Mouse (Mus musculus) liver, embryonic 14.5 days (tissue): ENCODE measurements around the gene Fgfbp1.

Source experiments
- CTCF ChIP-seq: IDR thresholded peaks from 2 replicates; pipeline ENCODE4 v1.5.1; 2016; ENCODE audit warnings: antibody characterized with exemption, low read depth, control low read depth
- EP300 ChIP-seq: IDR thresholded peaks from 2 replicates; pipeline ENCODE4 v1.6.1; 2016; ENCODE audit warnings: antibody characterized with exemption, low read depth

DNA sequence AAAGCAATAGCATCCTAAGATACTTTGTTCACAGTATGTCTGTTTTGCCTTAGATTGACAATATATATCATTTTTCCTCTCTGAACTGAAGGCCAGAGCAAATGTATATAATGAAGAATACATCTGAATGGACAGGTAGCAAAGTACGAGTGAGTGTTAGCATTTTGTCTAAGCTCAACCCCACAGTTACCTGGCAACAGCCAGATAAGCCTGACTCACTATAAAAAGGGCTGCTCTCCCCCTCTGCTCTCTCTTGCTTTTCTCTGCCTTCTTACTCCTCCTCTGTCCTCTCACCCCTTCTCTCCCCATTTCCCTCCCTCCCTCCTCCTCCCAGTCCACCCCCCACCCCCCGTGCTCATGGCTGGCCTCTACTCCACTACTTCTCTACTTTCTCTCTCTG, 48.3 kb downstream of the Fgfbp1 start:
- no peak for TF ChIP-seq CTCF
- no peak for TF ChIP-seq EP300
